Mouse (Mus musculus) ovary, postnatal 14 days (tissue): ENCODE measurements around the gene Bves.
A peak's percentile ranks its signal among the peaks of the same experiment; 100 is the strongest.
"Not testable (repeated sequence)": the region's sequence is repeated elsewhere in the genome, so short reads cannot be mapped to it uniquely, and the experiment has no call there.

Experiments
- DNase-seq: peaks from one replicate; pipeline ENCODE4 v3.0.0; 2022; ENCODE audit warnings: low spot score

Bves gene

GRCm38 (mm10) chr10:45335434-45336422, at the start of gene Bves:
TSS of gene Bves (plus strand) at chr10:45335772.
- peak; percentile 18 for DNase-seq

GRCm38 (mm10) chr10:45288351-45288750, 47.2 kb upstream of the Bves start:
- no peak for DNase-seq

DNA sequence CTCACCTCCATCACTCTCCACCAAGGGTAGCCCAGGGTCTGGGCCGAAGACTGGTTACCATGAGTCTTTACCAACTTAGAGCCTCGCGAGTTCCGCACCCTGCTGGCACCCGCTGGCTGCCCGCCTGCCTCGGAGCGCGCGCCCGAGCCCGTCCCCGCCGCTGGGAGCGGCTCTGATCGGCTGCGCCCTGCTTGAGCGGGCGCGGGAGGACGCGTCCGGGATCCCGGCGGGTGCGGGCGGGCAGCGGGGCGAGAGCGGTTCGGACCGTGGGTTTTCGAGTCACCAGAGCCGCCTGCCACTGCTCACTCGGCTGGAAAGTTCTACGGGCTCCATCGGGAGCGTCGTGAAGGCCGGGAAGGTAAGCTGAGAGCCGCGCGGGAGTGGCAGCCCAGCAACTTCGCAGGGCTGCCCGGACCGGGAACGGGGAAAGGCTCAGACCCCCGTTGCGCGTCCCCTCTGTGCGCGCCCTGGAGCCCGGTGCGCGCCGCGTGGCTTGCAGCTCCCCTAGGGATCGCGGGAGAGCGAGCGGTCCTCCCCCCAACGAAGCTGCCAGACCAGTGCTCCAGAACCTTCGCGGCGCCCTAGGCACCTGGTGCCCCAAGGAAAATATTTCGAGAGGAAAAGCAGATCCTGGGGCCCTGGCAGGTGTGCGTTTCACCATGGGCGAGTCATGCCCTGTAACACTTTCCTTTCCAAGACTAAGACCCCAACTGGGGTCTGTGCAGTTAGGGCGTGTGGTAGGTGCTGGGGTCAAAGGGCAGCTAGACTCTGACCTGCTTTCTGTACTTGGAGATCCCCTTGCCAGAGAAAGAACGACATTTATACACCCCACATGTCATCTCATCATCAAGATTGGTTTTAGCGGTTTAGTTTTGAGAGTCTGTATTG, 46.1 kb upstream of the Bves start:
- DNase-seq = peak; percentile 5

DNA sequence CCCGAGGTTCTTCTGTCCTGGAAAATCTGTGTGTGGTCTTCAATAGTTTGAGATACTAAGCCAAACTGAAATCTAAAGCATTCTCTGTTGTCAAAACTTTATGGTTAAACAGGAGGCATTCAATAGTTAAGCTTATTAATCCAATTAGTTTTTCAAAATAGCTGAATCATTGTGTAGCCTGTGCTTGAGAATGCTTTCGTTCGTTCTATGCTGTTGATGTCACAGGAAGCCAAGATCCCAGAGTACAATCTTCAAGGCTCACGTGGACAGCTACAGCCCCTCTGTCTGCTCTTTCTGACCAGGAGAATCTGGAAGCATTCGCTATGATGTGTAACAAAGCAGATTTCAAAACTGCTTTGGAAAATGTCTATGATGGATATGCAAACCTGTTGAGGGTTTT, 45.0 kb upstream of the Bves start:
- DNase-seq = no peak

DNA sequence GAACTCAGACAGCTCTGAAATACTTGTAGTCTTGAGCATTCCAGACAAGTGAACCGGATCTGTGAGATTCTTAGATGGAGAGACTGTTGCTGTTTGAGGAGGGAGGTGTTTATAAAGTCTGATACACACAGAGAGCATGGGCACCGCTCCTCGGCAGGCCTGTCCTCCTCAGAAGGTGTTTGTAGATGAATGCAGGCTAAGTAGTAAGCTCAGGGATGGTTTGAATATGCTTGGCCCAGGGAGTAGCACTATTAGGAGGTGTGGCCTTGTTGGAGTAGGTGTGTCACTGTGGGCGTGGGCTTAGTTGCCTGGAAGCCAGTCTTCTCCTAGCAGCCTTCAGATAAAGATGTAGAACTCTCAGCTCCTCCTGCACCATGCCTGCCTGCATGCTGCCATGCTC, 43.4 kb upstream of the Bves start:
- not testable (repeated sequence) for DNase-seq

GRCm38 (mm10) chr10:45295093-45295492, 40.5 kb upstream of the Bves start:
- no peak for DNase-seq

- DNase-seq = no peak
Observed at GRCm38 (mm10) chr10:45298503-45298902, 37.1 kb upstream of the Bves start.

DNA sequence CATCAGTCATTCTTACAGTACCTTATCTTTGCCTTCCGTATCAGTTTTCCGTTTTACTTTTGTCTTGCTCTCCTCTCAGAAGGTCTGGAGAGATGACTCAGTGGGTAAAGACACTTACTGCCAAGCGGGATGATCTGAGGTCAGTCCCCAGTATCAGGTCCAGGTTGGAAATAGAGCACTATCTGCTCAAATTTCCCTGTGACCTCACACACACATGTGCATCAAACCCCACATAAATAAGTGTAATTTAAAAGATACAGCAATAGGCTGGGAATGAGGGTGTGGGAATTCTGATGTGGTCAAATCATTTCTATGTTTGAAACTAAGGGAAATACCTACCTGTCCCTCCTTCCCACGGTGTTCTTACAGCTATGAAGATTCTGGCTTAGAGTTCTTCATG, 36.1 kb upstream of the Bves start:
- no peak for DNase-seq

DNA sequence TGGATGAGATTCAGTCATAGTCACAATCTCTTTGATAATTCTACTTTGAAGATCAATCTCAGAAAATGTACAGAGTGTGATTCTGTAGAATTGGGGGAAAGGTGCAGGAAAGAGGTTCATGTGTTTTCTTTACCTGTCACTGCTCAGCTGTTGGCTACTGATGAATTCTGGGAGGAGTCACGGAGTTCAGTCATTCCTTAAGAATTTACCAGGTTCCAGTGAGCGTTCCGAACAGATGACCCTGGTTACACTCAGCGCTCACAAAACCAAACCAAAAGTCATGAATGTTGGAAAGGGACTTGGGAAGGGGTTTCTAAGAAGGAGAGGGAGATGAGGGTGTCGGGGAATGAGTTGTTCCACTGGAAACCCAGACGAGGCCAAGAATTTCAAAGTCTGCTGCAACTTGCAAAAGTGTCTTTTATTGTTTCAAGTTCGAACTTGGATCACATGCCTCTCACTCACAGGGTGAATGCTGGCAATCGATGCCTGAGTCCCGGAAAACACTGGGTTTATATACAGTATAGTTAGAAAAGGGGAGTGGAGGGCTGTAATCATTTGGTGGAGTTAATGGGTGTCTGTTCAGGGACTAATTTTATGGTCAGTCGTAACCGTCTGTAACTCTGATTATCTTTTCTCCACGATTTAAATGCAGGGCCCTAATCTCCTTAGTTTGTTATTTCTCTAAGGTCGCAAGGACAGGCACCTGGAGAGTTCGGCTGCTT, 32.1 kb upstream of the Bves start:
- DNase-seq = no peak

GRCm38 (mm10) chr10:45305173-45305572, 30.4 kb upstream of the Bves start:
- DNase-seq = no peak

DNA sequence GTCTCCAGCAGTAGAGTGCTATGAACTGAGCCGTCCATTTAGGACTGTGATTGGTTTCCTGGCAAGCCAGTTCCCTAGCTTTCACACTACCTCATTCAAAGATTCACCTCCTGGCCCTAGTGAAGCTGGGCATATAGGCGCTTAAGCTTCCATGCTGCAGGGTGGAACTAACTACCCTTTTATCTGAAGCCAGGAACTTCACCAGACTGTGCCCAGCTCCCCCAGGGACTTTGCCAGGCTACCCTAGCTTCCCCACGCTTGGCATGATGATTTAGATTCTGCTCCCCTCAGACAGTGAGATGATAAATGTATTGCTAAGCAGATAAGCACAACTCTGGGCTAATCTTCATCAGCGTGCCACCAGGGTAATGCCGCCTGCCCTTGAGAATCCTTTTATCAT, 24.4 kb upstream of the Bves start:
- DNase-seq = no peak

- no peak for DNase-seq
Observed at GRCm38 (mm10) chr10:45311624-45312023, 23.9 kb upstream of the Bves start.

- no peak for DNase-seq
Observed at GRCm38 (mm10) chr10:45314865-45315264, 20.7 kb upstream of the Bves start.

GRCm38 (mm10) chr10:45318922-45319321, 16.6 kb upstream of the Bves start:
- DNase-seq = no peak

DNA sequence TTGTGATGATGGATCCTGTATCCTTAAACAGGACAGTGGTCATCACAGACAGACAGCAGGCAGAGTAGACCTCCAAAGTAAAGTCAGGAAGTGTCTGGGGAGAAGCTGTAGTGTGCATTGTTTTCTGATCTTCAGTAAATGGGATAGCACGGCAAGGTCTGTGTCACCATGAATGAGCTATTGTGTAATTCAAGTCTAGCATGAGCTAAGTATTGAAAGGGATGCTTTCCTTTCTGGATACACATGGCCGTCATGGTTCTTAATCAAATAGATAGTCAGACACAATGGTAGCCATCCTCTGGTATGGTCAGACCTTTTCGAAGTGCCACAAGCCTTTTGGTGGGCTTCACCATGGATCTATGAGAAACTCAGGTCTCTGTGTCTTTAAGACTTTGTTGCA, 15.3 kb upstream of the Bves start:
- no peak for DNase-seq

DNA sequence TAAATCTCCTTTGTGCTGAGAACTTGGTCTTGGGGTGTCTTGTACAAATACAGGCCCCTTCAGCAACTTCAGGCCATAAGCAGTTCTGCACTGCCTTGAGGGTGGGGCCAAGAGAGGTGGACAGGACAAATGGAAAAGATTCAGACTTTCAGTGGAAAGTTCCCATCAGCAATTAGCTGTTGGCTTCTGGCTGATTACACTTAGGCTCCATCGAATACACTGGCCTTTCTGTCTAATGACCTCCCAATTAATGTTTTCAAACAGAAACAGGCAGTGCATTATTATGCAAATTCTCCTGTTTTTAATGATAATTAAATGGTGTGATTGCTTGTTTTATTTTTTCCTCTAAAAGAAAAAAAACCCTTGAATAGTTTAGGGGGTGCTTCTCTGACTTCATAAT, 11.4 kb upstream of the Bves start:
- DNase-seq = no peak

DNA sequence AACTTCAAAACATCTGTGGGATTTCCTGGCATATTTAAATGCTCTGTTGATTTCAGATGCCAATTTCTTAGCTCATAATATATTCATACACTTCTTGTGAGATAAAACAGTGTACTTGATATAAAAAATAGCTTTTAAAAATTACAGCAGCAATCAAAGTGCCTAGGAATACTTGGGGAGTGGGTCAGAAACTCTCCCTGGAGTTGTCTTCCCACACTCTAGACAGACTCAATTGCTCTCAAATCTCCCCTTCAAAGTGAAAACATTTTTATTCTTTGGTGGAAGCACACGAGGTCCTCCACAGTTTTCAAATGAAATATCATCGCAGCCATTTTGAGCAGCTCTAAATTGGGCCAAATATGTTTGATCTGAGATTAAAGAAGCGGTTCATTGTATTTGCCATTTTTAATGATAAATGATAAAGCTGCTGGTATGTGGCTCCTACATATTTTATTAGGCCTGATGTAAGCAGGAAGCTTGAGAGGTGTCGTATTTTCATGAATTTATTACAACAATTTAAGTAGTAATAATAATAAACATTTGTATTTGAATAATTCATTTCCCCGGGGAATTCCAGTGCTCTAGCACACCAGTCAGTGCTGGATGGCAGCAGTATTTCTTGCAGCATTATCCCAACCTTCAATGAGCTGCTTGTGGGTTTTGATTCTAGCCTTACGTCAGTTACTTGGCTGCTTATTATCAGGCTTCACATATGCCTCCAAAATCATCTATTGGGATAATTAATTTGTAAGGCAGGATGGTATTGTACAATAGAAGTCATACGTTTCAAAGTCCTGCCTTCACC, 7.2 kb upstream of the Bves start:
- no peak for DNase-seq

DNA sequence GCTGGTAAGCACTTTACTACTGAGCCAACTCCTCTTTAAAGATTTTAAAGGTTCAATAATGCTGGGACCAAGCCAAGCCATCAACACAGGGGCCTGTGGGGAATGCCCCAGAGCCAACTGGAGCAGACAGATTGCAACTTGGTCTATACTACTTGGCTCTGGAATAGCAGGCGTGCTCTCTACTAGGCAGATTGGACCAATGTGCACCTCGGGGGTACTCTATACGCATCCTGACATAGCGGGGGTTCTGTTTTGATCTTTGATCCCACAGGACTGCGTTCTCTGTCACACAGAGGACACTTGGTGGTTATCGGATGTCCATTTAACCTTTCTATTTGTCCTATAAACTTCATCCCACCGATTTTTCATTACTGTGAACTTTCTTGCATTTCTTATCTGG, 647 bp upstream of the Bves start:
- no peak for DNase-seq

- DNase-seq = no peak
Observed at GRCm38 (mm10) chr10:45339106-45339505, 3.5 kb downstream of the Bves start.

DNA sequence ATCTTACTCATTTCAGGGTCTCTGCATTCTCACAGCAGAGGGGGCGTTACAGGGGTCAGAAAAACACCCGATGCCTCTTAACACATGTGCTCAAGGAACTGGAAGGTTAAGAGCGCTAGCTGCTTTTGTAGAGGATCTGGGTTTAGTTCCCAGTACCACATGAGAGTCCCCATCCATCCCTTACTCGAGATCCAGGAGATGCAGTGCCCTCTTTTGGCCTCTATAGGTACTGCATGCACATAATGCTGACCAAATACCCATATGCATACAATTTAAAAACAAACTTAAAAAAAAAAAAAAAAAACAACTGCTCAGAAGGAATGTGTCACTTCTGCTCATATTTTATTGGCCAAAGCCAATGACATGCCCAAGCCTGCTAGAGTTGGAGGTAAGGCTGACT, 8.8 kb downstream of the Bves start:
- DNase-seq = no peak

GRCm38 (mm10) chr10:45345217-45345616, 9.6 kb downstream of the Bves start:
- DNase-seq = no peak
